Mouse (Mus musculus) midbrain, postnatal 0 days (tissue): ENCODE results near the gene Slco1a5. TPM values are rescaled to one million over a fixed set of nuclear protein-coding genes. Genes with fewer than 3 reads are reported as not detected.
"Not testable (repeated sequence)": the region's sequence is repeated elsewhere in the genome, so short reads cannot be mapped to it uniquely, and the experiment has no call there.

ENCODE experiments used
- ATAC-seq: fragments of 200-750 bp; cut with Nextera tagmentation; 2 replicates; pipeline ENCODE4 v1.8.0; 2017; ENCODE audit warnings: moderate number of reproducible peaks, mild to moderate bottlenecking, moderate TSS enrichment, moderate library complexity; ENCODE audit not compliant: low FRiP score
- DNase-seq: peaks from one replicate; pipeline ENCODE4 v3.0.0-alpha.2; 2015; ENCODE audit warnings: low spot score
- H3K27ac ChIP-seq: fragments of 300-500 bp; sonication (generic); 2 replicates; pipeline ENCODE4 v1.5.1; 2014; ENCODE audit warnings: low read depth, mild to moderate bottlenecking, low read length, mixed read lengths
- H3K27me3 ChIP-seq: fragments of 300-500 bp; sonication (generic); 2 replicates; pipeline ENCODE4 v1.6.1; 2014; ENCODE audit warnings: low read length, control low read depth, mixed read lengths; ENCODE audit not compliant: insufficient read depth
- H3K36me3 ChIP-seq: fragments of 300-500 bp; sonication (generic); 2 replicates; pipeline ENCODE4 v1.6.1; 2014; ENCODE audit warnings: low read length, control low read depth, mixed read lengths; ENCODE audit not compliant: insufficient read depth
- H3K4me1 ChIP-seq: fragments of 300-500 bp; sonication (generic); 2 replicates; pipeline ENCODE4 v1.6.1; 2014; ENCODE audit warnings: mild to moderate bottlenecking, control low read depth, antibody characterized with exemption, low read length, mixed read lengths; ENCODE audit not compliant: insufficient read depth
- H3K4me2 ChIP-seq: fragments of 300-500 bp; sonication (generic); 2 replicates; pipeline ENCODE4 v1.6.1; 2014; ENCODE audit warnings: low read depth, mild to moderate bottlenecking, low read length, mixed read lengths; ENCODE audit not compliant: poor library complexity, severe bottlenecking
- H3K4me3 ChIP-seq: fragments of 300-500 bp; sonication (generic); 2 replicates; pipeline ENCODE4 v1.5.1; 2014; ENCODE audit warnings: low read depth, mild to moderate bottlenecking, low read length, moderate library complexity
- H3K9ac ChIP-seq: fragments of 300-500 bp; sonication (generic); replicated peaks from 2 replicates; pipeline ENCODE4 v1.6.1; 2014; ENCODE audit warnings: mild to moderate bottlenecking, low read length, moderate library complexity, mixed read lengths; ENCODE audit not compliant: poor library complexity, severe bottlenecking
- H3K9me3 ChIP-seq: fragments of 300-500 bp; sonication (generic); 2 replicates; pipeline ENCODE4 v1.6.1; 2016; ENCODE audit warnings: low read length, control low read depth
- CTCF ChIP-seq: IDR thresholded peaks from 2 replicates; pipeline ENCODE4 v1.5.1; 2016; ENCODE audit warnings: antibody characterized with exemption, mild to moderate bottlenecking
- WGBS: fragments of 180-500 bp; shearing (Covaris S2); extraction: QIAGEN DNeasy Blood & Tissue Kit; methylation state at CpG from one replicate; pipeline ENCODE4 v1.1.7; 2014; 5-methylcytosine and 5-hydroxymethylcytosine counted together
- polyA plus RNA-seq: library from polyadenylated mRNA; unstranded; fragments of >200 nt; fragmentation: Nextera tagmentation; extraction: Ambion mirVana; gene quantifications from 2 replicates; pipeline ENCODE4 v1.2.1, GENCODE M21; 2015
- total RNA-seq: library from RNA; depleted of rRNA; stranded (reverse); fragments of >200 nt; gene quantifications from 2 replicates; pipeline ENCODE4 v1.2.3, GENCODE M21; 2014

Gene Slco1a5
- total and polyA plus RNA-seq, 2 experiments from 2014 or later, result 0.05 to 0.51 TPM

- no peaks in the 10 kb centered on the region for H3K27me3 ChIP-seq
- H3K9ac ChIP-seq, result no peak overlapping the region
- DNase-seq, result no peak
- no peaks in the 10 kb centered on the region for H3K4me1 ChIP-seq
- H3K36me3 ChIP-seq, result peaks cover 62% of the 10 kb centered on the region
- no peaks in the 10 kb centered on the region for H3K9me3 ChIP-seq
- no peak overlapping the region for H3K27ac ChIP-seq
- H3K4me3 ChIP-seq, result no peak overlapping the region
- no peak for TF ChIP-seq CTCF
- no peak overlapping the region for H3K4me2 ChIP-seq
- 92% methylated on average over 6 of the region's 6 CpGs for WGBS
- no peak for ATAC-seq
Observed at GRCm38 (mm10) chr6:142362036-142362435, 39.3 kb upstream of the Slco1a5 start.

- WGBS, result 75% methylated on average over 7 of the region's 7 CpGs
- Histone ChIP-seq H3K9ac (no peak overlapping the region), H3K4me2 (no peak overlapping the region), H3K4me1 (no peaks in the 10 kb centered on the region), H3K36me3 (peaks cover 62% of the 10 kb centered on the region), H3K9me3 (no peaks in the 10 kb centered on the region), H3K27ac (no peak overlapping the region), H3K27me3 (no peaks in the 10 kb centered on the region), H3K4me3 (no peak overlapping the region)
- ATAC-seq (no peak), DNase-seq (no peak)
- no peak for TF ChIP-seq CTCF
Observed at GRCm38 (mm10) chr6:142357106-142357505, 34.3 kb upstream of the Slco1a5 start.

GRCm38 (mm10) chr6:142352099-142352498 lies 29.3 kb upstream of the Slco1a5 start:
- not testable (repeated sequence) for H3K27ac ChIP-seq, DNase-seq, H3K4me3 ChIP-seq, ATAC-seq, H3K4me1 ChIP-seq, H3K9ac ChIP-seq, H3K4me2 ChIP-seq, H3K27me3 ChIP-seq, H3K9me3 ChIP-seq
- H3K36me3 ChIP-seq, result peaks cover 48% of the 10 kb centered on the region
- WGBS, result 94% methylated on average over 3 of the region's 3 CpGs

- no peaks in the 10 kb centered on the region for H3K27me3 ChIP-seq
- H3K27ac ChIP-seq, result no peak overlapping the region
- no peaks in the 10 kb centered on the region for H3K4me1 ChIP-seq
- ATAC-seq (no peak), DNase-seq (no peak)
- H3K36me3 ChIP-seq, result peaks cover 26% of the 10 kb centered on the region
- TF ChIP-seq CTCF, result no peak
- H3K4me2 ChIP-seq, result no peak overlapping the region
- H3K9ac ChIP-seq, result no peak overlapping the region
- no peaks in the 10 kb centered on the region for H3K9me3 ChIP-seq
- WGBS, result 76% methylated on average over 11 of the region's 11 CpGs
- no peak overlapping the region for H3K4me3 ChIP-seq
Observed at GRCm38 (mm10) chr6:142347431-142348385, 24.9 kb upstream of the Slco1a5 start.

GRCm38 (mm10) chr6:142346181-142347110 lies 23.7 kb upstream of the Slco1a5 start:
- 61% methylated on average over 12 of the region's 12 CpGs for WGBS
- Histone ChIP-seq H3K9me3 (no peaks in the 10 kb centered on the region), H3K36me3 (peaks cover 23% of the 10 kb centered on the region), H3K4me1 (no peaks in the 10 kb centered on the region), H3K4me3 (peak overlapping the region; percentile 45), H3K27me3 (no peaks in the 10 kb centered on the region), H3K4me2 (peak overlapping the region; percentile 54), H3K9ac (peak overlapping the region; percentile 45), H3K27ac (no peak overlapping the region)
- DNase-seq, result no peak
- no peak for TF ChIP-seq CTCF
- ATAC-seq, result no peak
